Mouse (Mus musculus) C2C12 (cell line): ENCODE results near the gene Slc6a12.

Source experiments
- CTCF ChIP-seq: IDR thresholded peaks from one replicate; pipeline ENCODE4 v1.5.1; 2011; ENCODE audit not compliant: control insufficient read depth, insufficient read depth, insufficient read length
- MAX ChIP-seq: IDR thresholded peaks from one replicate; pipeline ENCODE4 v1.6.1; 2011; ENCODE audit warnings: mild to moderate bottlenecking, control low read depth
- MYOD1 ChIP-seq: IDR thresholded peaks from one replicate; pipeline ENCODE4 v1.6.1; 2011; ENCODE audit warnings: low read depth; ENCODE audit not compliant: control insufficient read depth, insufficient read length
- MYOG ChIP-seq: IDR thresholded peaks from one replicate; pipeline ENCODE4 v1.6.1; 2011; ENCODE audit not compliant: control insufficient read depth, insufficient read length; ENCODE audit errors: extremely low read depth
- USF1 ChIP-seq: IDR thresholded peaks from one replicate; pipeline ENCODE4 v1.6.1; 2011; ENCODE audit warnings: low read depth, mild to moderate bottlenecking, control low read depth, moderate library complexity

DNA sequence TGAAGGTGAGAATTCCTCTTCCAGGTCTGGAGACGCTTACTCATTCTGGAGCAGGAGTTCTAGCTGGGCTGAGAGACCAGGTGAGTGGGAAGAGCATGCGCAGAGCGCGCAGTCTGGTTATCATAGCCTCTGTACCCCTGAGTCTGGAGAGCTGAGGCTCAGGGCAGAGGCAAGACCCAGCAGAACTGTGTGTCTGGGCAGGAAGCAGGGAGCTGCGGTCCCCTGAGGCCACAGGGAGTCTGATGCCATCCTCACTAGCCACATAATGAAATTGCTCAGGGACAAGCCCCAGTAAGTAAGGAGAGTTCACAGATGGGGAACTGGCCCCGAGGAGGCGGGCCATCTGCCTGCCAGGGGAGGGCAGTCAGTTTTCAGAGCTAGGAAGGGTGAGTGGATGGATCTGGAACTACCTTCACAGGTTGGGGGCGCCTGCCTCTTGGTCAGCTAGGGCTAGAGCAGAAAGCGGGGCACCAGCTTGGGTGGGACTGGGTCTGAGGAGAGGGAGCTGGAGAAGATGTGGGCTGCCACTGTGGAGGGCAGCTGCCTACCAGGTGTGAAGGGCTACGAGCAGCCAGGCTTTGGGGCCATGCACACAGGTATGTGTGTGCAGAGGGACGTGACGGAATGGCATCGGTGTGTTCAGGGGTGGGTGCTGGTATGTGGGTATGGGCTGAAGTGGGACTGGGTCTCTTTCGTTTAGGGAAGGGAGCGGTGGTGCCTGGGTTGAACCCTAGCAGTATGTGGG, at the start of gene Slc6a12:
- TF ChIP-seq CTCF (no peak), MYOD1 (no peak), MAX (no peak), USF1 (no peak), MYOG (no peak)
